Mouse (Mus musculus) left cerebral cortex, adult 18-20 months (tissue): ENCODE data around the gene Stx18. TPM values are rescaled to one million over a fixed set of nuclear protein-coding genes. Genes with fewer than 3 reads are reported as not detected.

ENCODE experiments used
- DNase-seq, 2 experiments: peaks; one replicate each; pipeline ENCODE4 v3.0.0; 2021 to 2022; ENCODE audit warnings: low spot score in 2 of 2, mixed read lengths in 1 of 2
- total RNA-seq, 2 experiments: library from RNA; stranded (reverse); gene quantifications; 2 replicates each; pipeline ENCODE4 v1.2.3; 2021

Gene Stx18
- total RNA-seq, 2 experiments from 2014 or later: 35.8 to 36.7 TPM

DNA sequence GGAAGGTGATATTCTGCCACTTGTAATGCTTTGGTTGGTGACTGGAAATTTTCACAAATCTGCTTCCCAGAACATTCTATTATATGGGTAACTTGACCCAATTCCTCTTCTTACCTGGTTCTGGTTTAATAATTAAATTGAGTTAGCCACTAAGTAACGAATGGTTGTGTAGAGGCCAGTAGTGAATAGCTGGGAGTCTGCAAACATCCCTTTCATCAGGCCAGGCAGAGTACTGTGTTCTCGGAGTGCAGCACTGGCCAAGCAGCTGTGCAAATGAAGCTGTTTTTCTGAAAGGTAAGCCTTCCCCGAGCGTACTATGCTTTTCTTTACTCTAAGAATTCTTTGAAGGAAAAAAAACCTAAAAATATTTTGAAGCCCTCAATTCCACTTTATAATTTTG, 37.8 kb downstream of the Stx18 start:
- no peak for DNase-seq

DNA sequence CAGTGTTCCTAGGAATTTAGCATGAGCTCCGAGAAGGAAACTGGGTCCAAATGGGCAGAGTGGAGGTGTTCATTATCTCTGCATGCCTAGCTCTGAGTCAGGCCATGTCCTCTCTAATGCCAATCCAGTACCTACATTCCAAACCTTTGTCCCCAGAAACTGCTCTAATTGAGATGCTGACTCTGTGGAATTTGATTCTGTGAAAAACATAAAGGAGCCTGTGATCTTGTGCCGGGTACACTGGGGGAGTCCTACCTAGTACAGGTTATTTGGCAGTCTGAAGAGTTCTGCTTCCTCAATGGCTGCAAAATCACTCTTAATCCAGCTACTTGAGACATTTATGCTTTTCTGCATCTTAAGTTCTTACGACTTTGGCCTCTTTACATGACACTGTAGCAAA, 40.0 kb downstream of the Stx18 start:
- no peak for DNase-seq

DNA sequence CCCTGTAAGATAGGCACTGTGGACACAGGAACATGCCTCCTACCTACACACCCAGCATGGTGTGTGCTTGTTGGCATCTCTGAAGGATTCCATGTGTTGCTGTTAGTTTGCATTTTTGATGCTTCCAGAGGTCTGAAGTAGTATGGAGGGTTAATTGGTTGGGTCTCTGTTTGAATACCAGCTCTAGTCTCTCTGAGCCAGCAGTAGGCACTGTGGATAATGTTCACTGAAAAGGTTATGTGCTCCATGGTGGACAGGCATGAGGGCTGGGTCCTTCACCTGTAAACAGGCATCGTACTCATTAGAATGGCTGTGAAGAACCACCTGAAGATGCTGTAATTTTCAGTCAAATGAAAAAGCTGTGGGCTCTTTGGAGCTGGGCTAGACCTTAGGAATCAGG, 41.9 kb downstream of the Stx18 start:
- no peak for DNase-seq

GRCm38 (mm10) chr5:38082589-38082988, 44.0 kb downstream of the Stx18 start:
- no peak for DNase-seq

- DNase-seq: no peak
Measured at GRCm38 (mm10) chr5:38083362-38083761, 44.8 kb downstream of the Stx18 start.

- no peak for DNase-seq
Measured at GRCm38 (mm10) chr5:38084616-38085015, 46.1 kb downstream of the Stx18 start.

GRCm38 (mm10) chr5:38085561-38086392, 47.2 kb downstream of the Stx18 start:
- DNase-seq: peak; percentile 42 to 50

DNA sequence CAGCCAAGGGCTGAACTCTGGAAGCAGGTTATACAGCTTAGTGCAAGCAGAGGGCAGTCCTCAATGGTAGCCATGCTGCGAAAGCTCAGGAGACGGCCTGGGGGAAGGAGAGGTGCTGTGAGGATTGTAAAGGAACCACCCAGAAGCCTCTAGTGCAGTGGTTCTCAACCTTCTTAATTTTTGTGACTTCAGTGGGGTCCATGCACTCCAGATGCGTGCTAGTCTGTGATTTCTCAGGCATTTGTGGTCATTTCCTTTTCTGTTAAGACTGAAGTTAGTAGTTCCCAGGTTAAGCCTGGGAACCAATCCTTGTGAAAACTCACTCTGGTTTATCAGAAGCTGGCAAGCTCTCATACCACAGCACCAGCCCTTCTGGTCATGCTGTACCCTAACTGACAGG, 51.6 kb downstream of the Stx18 start:
- no peak for DNase-seq

GRCm38 (mm10) chr5:38090581-38090980, 52.0 kb downstream of the Stx18 start:
- DNase-seq: no peak

GRCm38 (mm10) chr5:38091046-38091965, 52.8 kb downstream of the Stx18 start:
- DNase-seq: peak; percentile 31 to 40

DNA sequence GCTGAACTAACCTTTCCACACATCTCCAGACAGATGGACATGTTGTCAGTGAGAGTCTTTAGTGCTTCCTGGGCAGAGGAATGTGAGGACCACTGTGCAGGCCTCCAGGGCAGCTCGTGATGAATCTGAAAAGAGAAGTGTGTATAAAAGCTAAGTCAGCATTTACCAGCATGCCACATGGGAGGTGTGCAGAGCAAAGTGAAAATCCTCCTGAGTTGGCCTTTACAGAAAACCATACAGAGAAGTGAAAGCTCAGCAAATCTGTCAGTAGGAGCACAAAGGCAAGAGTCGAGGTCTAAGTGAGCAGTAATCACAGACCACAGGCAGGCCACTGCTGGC, 53.4 kb downstream of the Stx18 start:
- DNase-seq: no peak

- no peak for DNase-seq
Measured at GRCm38 (mm10) chr5:38094331-38094730, 55.8 kb downstream of the Stx18 start.

GRCm38 (mm10) chr5:38097501-38098093, 59.1 kb downstream of the Stx18 start:
- no peak for DNase-seq

DNA sequence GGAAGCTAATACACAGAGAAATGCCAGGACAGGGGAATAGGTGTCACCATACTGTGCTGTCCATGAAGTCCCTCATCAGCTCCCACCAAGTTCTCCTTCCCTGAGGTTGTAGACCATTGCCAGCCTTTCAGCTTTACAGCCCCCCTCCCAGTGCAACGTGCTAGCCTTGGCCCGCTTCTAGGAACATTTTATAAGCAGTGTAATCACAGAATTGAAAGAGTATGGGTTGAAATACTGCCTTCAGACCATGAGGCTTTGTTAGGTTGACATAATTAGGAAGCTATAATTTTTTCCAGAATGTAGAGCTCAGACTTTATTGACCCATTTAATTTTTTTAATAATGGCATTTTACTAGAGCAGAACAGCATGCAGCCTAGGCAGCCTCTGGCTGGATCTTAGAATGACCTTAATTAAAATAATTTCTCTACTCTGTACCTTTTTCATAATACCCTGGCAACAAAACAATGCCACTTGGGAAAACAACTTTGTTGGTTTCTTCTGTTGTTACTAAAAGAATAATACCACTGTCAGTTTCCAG, 60.7 kb downstream of the Stx18 start:
- no peak for DNase-seq

GRCm38 (mm10) chr5:38102945-38103344, 64.4 kb downstream of the Stx18 start:
- no peak for DNase-seq

GRCm38 (mm10) chr5:38106080-38106697, 67.6 kb downstream of the Stx18 start:
- no peak for DNase-seq

DNA sequence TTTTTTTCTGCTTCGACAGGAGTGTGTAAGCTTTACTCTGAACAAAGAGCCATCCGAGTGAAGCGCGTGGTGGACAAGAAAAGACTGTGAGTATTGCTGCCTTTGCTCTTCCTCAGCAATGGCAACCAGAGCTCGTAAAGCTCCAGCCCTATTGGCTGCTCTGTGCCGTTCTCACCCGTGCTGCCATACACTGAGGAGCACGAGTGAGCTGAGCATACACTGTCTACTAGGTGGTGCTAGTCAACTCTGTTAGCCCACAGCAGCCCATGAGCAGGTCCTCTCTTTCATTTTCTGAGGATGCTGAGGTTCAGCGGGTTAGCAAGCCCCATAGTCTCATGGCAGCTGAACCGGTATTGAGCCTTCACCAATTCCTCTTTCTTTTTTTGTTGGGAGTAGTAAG, 68.3 kb downstream of the Stx18 start:
- DNase-seq: no peak

DNA sequence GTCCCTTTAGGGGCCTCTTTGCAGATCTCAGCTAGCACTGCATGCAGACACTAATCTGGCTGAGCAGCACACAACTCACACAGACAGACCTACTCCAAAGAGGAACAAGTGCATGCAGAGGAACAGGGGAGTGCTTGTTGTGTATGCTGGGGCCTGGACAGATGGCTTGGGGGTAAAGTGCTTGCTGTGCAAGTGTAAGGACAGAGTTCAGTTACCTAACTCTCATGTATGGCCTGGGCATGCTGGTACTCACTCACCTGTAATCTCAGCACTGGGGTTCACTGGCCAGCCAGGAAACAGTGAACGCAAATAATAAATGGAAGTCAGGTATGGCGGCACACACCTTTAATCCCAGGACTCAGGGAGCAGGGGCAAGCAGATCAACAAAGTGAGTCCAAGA, 76.0 kb downstream of the Stx18 start:
- DNase-seq: no peak

- DNase-seq: peak; percentile 60 to 84
Measured at GRCm38 (mm10) chr5:38117056-38117455, 78.5 kb downstream of the Stx18 start.

DNA sequence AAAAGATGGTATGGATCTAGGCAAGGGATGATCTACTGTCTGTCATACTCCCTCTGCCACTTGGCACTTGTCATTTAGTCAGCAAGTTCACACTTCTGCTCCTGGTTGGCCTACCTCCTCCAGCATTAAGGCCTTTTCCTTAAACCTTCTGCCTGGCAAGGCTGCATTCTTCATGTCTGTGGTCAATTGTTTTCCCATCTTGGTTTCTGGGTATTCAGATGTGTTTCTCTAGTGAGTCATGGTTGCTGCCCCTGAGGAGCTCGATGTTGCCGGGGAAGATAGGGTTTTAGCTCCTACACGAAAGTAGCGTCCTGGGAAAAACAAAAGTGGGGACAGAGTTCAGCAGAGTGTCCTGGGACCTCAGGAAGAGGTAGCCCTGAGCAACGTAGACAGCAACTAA, 80.7 kb downstream of the Stx18 start:
- no peak for DNase-seq

- DNase-seq: no peak
Measured at GRCm38 (mm10) chr5:38121699-38122098, 83.2 kb downstream of the Stx18 start.
